Mouse (Mus musculus) lung, postnatal 4 days (tissue): ENCODE results near the gene Hoxa7.

Experiments used
- DNase-seq, 2 experiments: peaks; one replicate each; pipeline ENCODE4 v3.0.0; 2021

Hoxa7 gene

GRCm38 (mm10) chr6:52221337-52221992 is at the start of gene Hoxa7:
Gene Hoxa7 (minus strand): TSS chr6:52221854.
- peak; percentile 89 to 92 for DNase-seq

- peak; percentile 37 to 71 for DNase-seq
Measured at GRCm38 (mm10) chr6:52270494-52271480, 49.1 kb upstream of the Hoxa7 start.

- DNase-seq: no peak
Measured at GRCm38 (mm10) chr6:52268756-52269155, 47.1 kb upstream of the Hoxa7 start.

- DNase-seq: no peak
Measured at GRCm38 (mm10) chr6:52268341-52268740, 46.7 kb upstream of the Hoxa7 start.

GRCm38 (mm10) chr6:52267691-52268090 is 46.0 kb upstream of the Hoxa7 start:
- no peak for DNase-seq

GRCm38 (mm10) chr6:52267221-52267620 is 45.6 kb upstream of the Hoxa7 start:
- no peak for DNase-seq

- no peak for DNase-seq
Measured at GRCm38 (mm10) chr6:52266666-52266985, 45.0 kb upstream of the Hoxa7 start.

GRCm38 (mm10) chr6:52265913-52266665 is 44.4 kb upstream of the Hoxa7 start:
- no peak for DNase-seq

- DNase-seq: peak in 1 of 2 experiments; percentile 11
Measured at GRCm38 (mm10) chr6:52265306-52265912, 43.8 kb upstream of the Hoxa7 start.

- DNase-seq: no peak
Measured at GRCm38 (mm10) chr6:52264106-52264790, 42.6 kb upstream of the Hoxa7 start.

- no peak for DNase-seq
Measured at GRCm38 (mm10) chr6:52263321-52263585, 41.6 kb upstream of the Hoxa7 start.

- DNase-seq: no peak
Measured at GRCm38 (mm10) chr6:52262463-52263320, 41.0 kb upstream of the Hoxa7 start.

GRCm38 (mm10) chr6:52261751-52262462 is 40.3 kb upstream of the Hoxa7 start:
- DNase-seq: no peak

- no peak for DNase-seq
Measured at GRCm38 (mm10) chr6:52260654-52261575, 39.3 kb upstream of the Hoxa7 start, which contains the start of gene Hoxa13. Gene Hoxa13 (minus strand): TSS chr6:52260880.

- no peak for DNase-seq
Measured at GRCm38 (mm10) chr6:52259811-52260261, 38.2 kb upstream of the Hoxa7 start.

- DNase-seq: no peak
Measured at GRCm38 (mm10) chr6:52259081-52259790, 37.6 kb upstream of the Hoxa7 start.

- peak; percentile 69 to 84 for DNase-seq
Measured at GRCm38 (mm10) chr6:52256956-52257355, 35.3 kb upstream of the Hoxa7 start.
